Mouse (Mus musculus) CD8-positive naive resting alpha-beta T cell, adult 2 months (primary cell): Measurements from ENCODE around the gene Fbxo9.

Source experiments
- DNase-seq, 2 experiments: peaks; one replicate each; pipeline ENCODE4 v3.0.0; 2022; ENCODE audit warnings: low read depth in 2 of 2, low spot score in 2 of 2

Fbxo9 gene

GRCm38 (mm10) chr9:78109656-78110055 is 791 bp upstream of the Fbxo9 start:
- no peak for DNase-seq

- peak; percentile 66 to 67 for DNase-seq
Measured at GRCm38 (mm10) chr9:78107912-78108795, 711 bp downstream of the Fbxo9 start.

GRCm38 (mm10) chr9:78107582-78107911 is 1.3 kb downstream of the Fbxo9 start:
- no peak for DNase-seq

DNA sequence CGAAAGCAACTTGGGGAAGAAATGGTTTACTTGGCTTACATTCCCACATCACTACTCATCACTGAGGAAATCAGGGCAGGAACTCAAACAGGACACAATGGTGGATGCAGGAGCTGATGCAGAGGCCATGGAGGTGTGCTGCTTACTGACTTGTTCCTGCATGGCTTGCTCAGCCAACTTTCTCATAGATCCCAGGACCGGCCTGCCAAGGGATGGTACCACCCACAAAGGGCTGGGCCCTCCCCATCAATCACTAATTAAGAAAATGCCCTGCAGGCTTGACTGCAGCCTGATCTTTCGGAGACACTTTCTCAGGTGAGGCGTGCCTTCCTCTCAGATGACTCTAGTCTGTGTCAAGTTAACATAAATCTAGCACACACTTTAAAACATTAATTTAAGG is 2.0 kb downstream of the Fbxo9 start:
- DNase-seq: no peak

- DNase-seq: no peak
Measured at GRCm38 (mm10) chr9:78105501-78105932, 3.3 kb downstream of the Fbxo9 start.

DNA sequence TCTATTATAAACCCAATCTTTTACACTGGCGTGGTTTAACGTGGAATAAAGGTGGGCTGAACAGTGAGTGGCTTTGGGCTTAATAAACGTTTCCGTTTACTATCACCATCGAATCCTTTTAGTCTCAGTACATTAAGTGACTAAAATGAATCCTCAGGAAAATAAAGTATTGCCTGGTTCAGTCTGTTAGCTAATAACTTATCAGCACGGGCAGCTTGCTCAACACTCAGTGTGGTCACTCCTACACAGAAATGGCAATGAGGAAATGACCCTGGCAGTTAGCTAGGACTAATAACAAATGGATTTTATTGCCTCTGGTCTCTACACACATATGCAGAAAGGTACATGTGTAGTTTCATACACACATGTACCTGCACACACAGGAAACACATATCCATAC is 3.9 kb downstream of the Fbxo9 start:
- no peak for DNase-seq

DNA sequence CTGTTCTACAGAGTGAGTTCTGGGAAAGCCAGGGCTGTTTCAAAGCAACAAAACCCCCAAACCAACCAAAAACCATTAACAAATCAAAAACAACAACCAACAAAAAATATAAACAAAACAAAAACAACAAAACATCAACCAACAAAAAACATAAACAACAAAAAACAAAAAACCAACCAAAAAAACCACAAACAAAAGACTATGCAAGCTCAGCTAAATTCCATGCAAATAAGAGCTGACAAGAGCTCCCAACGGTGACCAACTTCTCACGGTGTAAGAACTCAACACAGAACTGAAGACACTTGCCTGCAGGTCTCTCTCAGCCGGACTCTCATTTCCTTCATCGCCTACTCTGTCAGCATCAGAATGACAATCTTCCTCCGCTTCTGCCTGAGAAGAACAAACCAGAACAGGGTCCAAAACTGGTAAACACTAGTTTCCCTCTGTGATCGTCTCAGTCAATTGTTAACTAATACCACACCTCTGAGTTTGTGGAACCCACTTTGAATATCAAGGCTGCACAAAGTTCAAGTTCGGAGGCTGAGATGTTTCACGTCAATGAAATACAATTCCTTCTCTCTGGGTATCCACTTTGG is 4.8 kb downstream of the Fbxo9 start:
- no peak for DNase-seq

DNA sequence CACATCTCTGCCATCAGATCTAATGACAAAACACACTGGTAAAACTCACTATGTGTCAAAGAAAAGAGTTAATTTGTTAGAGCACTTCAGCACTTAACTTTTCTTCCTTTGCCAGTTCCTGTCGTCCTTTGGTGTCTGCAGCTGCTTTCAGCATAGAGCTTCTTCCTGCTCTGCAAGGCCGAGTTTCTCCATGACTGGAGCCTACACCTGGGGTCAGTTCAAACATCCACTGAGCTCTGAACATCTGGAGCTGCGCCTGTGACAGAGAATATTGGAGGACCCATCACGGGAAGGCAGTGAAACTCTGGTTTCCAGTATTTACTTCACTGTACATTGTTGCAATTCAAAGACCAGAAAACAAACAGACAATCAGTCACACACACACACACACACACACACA is 7.4 kb downstream of the Fbxo9 start:
- DNase-seq: peak in 1 of 2 experiments; percentile 6

DNA sequence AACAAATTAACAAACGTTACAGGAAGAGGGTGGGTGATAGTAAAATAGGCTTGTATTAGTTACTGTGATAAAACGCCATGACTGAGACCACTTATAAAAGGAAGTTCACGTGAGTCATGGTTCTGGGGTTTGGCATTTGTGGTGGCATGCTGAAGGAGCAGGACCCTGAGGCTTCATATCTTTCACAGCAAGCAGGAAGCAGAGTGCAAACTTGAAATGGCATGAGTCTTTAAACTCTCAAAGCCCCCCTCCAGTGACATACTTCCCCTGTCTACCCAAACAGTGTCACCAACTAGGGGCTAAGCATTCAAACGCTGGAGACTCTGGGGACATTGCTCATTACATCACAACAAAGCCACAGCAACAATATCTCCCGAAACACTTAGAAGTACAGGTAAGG is 7.9 kb downstream of the Fbxo9 start:
- peak in 1 of 2 experiments; percentile 24 for DNase-seq

GRCm38 (mm10) chr9:78096376-78096775 is 12.5 kb downstream of the Fbxo9 start:
- peak in 1 of 2 experiments; percentile 20 for DNase-seq

DNA sequence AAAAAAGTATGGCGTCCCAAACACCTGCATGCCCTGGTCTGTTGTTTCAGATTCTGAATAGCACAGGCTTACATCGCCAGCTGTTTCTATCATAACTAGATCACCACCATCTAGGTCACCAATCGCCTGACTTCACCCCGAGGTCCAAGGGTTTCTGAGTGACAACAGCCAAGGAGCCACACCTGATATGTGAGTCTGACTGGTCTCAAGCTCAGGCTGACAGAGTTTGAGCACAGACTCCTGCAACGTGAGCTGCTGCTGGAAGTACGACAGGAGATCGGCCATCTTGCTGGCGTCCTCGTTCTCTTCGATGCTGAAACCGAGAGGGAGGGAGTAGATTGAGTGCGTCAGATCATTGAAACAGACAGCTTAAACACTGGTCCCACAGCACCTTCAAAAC is 13.2 kb downstream of the Fbxo9 start:
- DNase-seq: no peak

- DNase-seq: no peak
Measured at GRCm38 (mm10) chr9:78090596-78090995, 18.3 kb downstream of the Fbxo9 start.

- DNase-seq: no peak
Measured at GRCm38 (mm10) chr9:78089906-78090305, 19.0 kb downstream of the Fbxo9 start.

DNA sequence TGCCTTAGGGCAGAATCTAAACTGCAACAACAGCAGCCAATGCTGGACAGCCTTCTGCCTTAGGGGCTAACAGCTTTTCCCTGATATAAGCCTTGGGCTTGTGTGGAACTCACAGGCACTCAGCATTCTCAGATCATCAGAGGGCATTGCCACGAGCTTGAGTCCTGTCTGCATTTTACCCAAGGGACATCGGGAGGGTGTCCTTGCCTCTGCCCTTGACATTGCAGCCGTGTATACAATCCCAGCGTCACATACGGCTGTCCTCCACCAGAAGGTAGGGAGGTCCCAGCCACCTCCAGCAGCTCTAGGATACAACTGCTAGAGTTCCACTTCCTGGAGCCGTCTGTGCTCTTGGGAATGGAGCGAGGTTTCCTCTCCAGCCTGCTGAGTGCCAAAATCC is 19.9 kb downstream of the Fbxo9 start:
- DNase-seq: no peak

GRCm38 (mm10) chr9:78088521-78088920 is 20.3 kb downstream of the Fbxo9 start:
- no peak for DNase-seq

DNA sequence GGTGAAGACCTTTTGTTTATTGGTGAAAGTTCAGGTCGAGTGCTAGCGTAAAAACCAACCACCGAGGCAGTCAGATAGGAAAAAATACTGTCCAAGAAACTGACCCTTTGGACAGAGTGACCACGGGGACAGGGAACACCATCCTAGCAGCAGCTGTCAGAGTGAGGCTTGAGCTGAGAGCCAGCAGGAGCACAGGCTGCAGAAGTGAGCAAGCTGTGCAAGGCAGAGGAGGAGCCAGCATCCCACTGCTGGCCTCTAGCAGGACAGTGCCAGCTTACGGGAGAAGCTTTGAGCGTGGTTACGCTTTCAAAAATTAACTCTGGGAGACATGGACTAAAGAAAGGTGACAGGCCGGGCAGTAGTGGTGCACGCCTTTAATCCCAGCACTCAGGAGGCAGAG is 21.1 kb downstream of the Fbxo9 start:
- no peak for DNase-seq

GRCm38 (mm10) chr9:78085722-78086287 is 23.1 kb downstream of the Fbxo9 start:
- DNase-seq: no peak

DNA sequence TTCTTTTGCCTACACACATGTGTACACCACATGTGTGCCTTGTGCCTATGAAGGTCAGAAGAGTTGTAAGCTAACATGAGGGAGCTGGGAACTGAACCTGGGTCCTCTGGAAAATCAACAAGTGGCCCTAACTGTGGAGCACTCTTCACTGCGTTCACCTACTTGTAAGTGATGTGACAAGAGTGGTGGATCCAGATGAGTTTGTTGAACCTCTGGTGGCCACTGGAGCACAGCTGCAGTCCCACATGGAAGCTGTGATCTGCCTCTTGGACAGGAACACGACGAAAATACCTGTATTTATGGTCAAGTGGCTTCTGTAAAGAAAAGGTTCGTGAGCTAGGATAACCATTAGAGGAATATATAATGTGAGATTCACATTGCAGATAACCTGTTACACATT is 24.5 kb downstream of the Fbxo9 start:
- DNase-seq: no peak

- no peak for DNase-seq
Measured at GRCm38 (mm10) chr9:78081835-78082234, 27.0 kb downstream of the Fbxo9 start.

DNA sequence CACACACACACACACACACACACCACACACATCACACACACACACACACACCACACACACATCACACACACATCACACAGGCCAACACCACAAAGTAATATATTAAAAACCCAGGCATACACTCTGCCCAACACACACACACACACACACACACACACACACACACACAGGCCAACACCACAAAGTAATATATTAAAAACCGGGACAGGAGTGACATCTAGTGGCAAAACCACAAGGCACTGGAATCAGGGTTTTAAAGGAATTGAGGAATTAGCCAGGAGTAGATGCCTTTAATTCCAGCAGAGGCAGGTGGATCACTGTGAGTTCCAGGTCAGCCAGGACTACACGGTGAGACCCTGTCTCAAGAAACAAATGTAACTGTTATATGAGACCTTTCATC is 30.6 kb downstream of the Fbxo9 start:
- no peak for DNase-seq

DNA sequence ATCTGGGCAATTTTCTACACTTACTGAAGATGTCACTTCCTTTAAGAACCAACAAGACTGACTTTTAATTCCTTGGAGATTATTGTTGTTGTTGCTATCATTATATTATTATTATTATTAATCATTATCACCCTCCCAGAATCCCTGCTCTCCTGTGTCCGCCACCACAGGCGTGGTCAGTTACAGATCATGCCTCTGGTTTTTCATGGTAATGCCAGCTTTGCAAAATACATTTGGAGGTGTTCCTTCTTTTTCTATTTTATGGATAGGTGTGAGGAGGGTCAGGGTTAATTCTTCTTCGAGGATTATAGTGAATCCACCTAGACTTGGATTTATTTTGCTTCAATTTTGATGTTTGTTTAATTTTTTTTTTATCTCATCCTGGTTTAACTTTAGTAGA is 33.6 kb downstream of the Fbxo9 start:
- no peak for DNase-seq

DNA sequence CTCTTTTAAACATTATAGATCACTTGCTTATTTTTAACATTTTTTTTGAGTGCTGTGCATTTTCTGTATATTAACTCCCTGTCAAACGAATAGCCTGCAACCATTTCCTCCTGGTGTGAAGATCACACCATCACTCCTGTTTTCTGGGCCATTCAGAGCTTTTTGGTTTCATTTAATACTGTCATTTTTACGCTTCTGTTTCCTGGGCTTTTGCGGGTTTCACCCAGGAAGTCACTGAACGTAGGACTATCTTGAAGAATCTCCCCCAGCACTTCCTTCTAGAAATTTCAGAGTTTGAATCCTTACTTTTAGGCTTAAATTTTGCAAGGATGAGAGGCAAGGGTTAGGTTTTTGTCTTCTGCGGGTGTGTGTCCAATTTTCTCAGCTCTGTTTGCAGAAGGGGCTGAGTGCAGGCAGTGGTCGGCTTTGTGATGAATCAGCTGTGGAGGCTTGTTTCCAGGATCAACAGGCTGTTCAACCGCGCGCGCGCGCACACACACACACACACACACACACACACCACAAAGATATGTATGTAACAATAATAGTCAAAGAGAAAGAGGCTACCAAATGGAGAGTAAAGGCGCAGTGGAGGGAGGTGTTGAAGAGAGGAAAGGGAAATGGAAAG is 35.0 kb downstream of the Fbxo9 start:
- DNase-seq: peak in 1 of 2 experiments; percentile 3
